Mouse (Mus musculus) kidney, embryonic 15.5 days (tissue): ENCODE measurements around the gene Klhl24. TPM values are rescaled to one million over a fixed set of nuclear protein-coding genes. Genes with fewer than 3 reads are reported as not detected.
"Not testable (repeated sequence)": the region's sequence is repeated elsewhere in the genome, so short reads cannot be mapped to it uniquely, and the experiment has no call there.

Source experiments
- ATAC-seq: fragments of 200-750 bp; cut with Nextera tagmentation; replicated peaks from 2 replicates; pipeline ENCODE4 v1.8.0; 2017; ENCODE audit warnings: moderate TSS enrichment; ENCODE audit not compliant: low FRiP score
- H3K27ac ChIP-seq: fragments of 300-500 bp; sonication (generic); 2 replicates; pipeline ENCODE4 v1.5.1; 2015; ENCODE audit warnings: mild to moderate bottlenecking, inconsistent platforms
- H3K27me3 ChIP-seq: fragments of 300-500 bp; sonication (generic); 2 replicates; pipeline ENCODE4 v1.6.1; 2015; ENCODE audit warnings: inconsistent platforms
- H3K36me3 ChIP-seq: fragments of 300-500 bp; sonication (generic); 2 replicates; pipeline ENCODE4 v1.6.1; 2015; ENCODE audit warnings: inconsistent platforms
- H3K4me1 ChIP-seq: fragments of 300-500 bp; sonication (generic); 2 replicates; pipeline ENCODE4 v1.6.1; 2015; ENCODE audit warnings: inconsistent platforms
- H3K4me2 ChIP-seq: fragments of 300-500 bp; sonication (generic); 2 replicates; pipeline ENCODE4 v1.6.1; 2015; ENCODE audit warnings: moderate library complexity, mild to moderate bottlenecking, inconsistent platforms
- H3K4me3 ChIP-seq: fragments of 300-500 bp; sonication (generic); replicated peaks from 2 replicates; pipeline ENCODE4 v1.5.1; 2015; ENCODE audit warnings: mild to moderate bottlenecking, inconsistent platforms
- H3K9ac ChIP-seq: fragments of 300-500 bp; sonication (generic); 2 replicates; pipeline ENCODE4 v1.6.1; 2015; ENCODE audit warnings: mild to moderate bottlenecking, inconsistent platforms
- H3K9me3 ChIP-seq: fragments of 300-500 bp; sonication (generic); replicated peaks from 2 replicates; pipeline ENCODE4 v1.6.1; 2016; ENCODE audit warnings: inconsistent platforms
- WGBS: fragments of 180-500 bp; shearing (Covaris S2); methylation state at CpG from one replicate; pipeline ENCODE4 v1.1.7; 2015; ENCODE audit warnings: mixed read lengths; 5-methylcytosine and 5-hydroxymethylcytosine counted together
- polyA plus RNA-seq: library from polyadenylated mRNA; unstranded; fragments of >200 nt; fragmentation: Nextera tagmentation; extraction: Ambion mirVana; gene quantifications from 2 replicates; pipeline ENCODE4 v1.2.1, GENCODE M21; 2015

Klhl24 gene
- polyA plus RNA-seq, 1 experiment from 2014 or later: 32.2 TPM

GRCm38 (mm10) chr16:20098375-20098727 is 1.0 kb downstream of the Klhl24 start:
- Histone ChIP-seq H3K27ac (peak overlapping the region; percentile 99), H3K9ac (peak overlapping the region; percentile 95; the same call in 1 of the 2 replicates), H3K27me3 (no peaks in the 10 kb centered on the region), H3K4me1 (peaks cover 9% of the 10 kb centered on the region; the same call in 1 of the 2 replicates), H3K36me3 (peaks cover 15% of the 10 kb centered on the region), H3K4me2 (peak overlapping the region; percentile 54), H3K4me3 (peak overlapping the region; percentile 99), H3K9me3 (no peaks in the 10 kb centered on the region; the same call in 1 of the 2 replicates)
- no peak for ATAC-seq
- WGBS: 7% methylated on average over 4 of the region's 4 CpGs

DNA sequence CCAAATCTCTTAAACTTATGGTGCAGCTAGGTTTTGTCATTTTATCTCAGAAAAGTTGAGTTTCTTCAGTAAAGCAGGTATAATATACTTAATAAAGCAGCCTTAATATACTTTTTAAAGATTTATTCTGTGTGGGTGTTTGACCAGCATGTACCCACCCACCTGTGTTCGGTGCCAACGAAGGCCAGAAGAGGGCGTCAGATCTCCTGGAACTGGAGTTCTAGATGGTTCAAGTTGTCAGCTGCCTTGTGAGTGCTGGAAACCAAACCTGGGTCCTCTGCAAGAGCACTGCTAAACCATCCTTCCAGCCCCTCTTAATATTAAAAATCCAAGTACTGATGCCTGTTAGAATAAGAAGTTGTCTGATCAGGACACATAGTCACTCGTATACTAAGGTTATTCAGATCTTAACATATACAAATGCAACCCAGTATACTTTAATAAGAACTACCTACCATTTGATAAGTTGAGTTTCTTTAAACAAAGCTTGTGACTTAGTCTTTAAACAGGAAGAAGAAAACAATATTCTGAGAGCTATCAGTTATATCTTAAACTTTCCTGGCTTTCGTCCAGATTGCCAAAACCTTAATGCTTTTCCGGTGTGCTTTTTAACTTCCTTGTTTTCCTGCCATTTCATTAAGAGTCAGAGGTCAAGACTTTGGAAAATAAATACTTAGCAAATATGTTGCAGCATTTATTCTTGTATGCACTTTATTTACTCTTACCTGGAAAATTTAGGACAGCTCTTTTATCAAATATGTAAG is 1.7 kb downstream of the Klhl24 start:
- ATAC-seq: no peak
- 0 out of 2 replicates have a peak overlapping the region, but pooled peaks have one; percentile 34 for H3K27ac ChIP-seq
- peaks cover 7% of the 10 kb centered on the region; the same call in 1 of the 2 replicates for H3K9me3 ChIP-seq
- H3K4me3 ChIP-seq: peak overlapping the region; percentile 99
- H3K27me3 ChIP-seq: no peaks in the 10 kb centered on the region
- peaks cover 22% of the 10 kb centered on the region for H3K36me3 ChIP-seq
- no peak overlapping the region for H3K9ac ChIP-seq
- H3K4me2 ChIP-seq: peak overlapping the region; percentile 54; the same call in 1 of the 2 replicates
- H3K4me1 ChIP-seq: peaks cover 9% of the 10 kb centered on the region; the same call in 1 of the 2 replicates
- 83% methylated on average over 6 of the region's 6 CpGs for WGBS

DNA sequence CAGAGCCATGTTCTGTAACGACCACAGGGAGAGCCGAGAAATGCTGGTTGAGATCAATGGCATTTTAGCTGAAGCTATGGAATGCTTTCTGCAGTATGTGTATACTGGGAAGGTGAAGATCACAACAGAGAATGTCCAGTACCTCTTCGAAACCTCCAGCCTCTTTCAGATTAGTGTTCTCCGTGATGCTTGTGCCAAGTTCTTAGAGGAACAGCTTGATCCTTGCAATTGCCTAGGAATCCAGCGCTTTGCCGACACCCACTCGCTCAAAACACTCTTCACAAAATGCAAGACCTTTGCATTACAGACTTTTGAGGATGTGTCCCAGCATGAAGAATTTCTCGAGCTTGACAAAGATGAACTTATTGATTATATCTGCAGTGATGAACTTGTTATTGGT is 9.7 kb downstream of the Klhl24 start:
- Histone ChIP-seq H3K9me3 (peaks cover 9% of the 10 kb centered on the region; the same call in 1 of the 2 replicates), H3K27ac (no peak overlapping the region), H3K4me1 (no peaks in the 10 kb centered on the region), H3K36me3 (peaks cover 90% of the 10 kb centered on the region), H3K27me3 (no peaks in the 10 kb centered on the region), H3K4me2 (no peak overlapping the region), H3K4me3 (no peak overlapping the region), H3K9ac (no peak overlapping the region)
- no peak for ATAC-seq
- 95% methylated on average over 8 of the region's 8 CpGs for WGBS

DNA sequence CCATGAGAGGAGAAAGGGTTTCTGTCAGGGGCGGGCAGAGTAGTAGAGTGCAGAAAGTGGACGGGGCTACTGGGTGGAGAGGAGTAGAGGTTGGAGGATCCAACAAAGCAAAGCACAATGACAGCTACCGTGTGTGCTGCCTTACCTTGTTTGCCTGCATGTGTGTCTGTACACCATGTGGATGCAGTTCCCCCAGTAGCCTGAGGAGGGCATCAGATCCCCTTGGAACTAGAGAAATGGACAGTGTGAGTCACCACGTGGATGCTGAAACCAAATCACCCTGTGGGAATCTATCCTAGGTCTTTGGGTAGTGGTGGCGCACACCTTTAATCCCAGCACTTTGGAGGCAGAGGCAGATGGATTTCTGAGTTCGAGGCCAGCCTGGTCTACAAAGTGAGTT is 11.6 kb downstream of the Klhl24 start:
- no peak for ATAC-seq
- Histone ChIP-seq H3K4me2 (no peak overlapping the region), H3K27ac (no peak overlapping the region), H3K9ac (no peak overlapping the region), H3K4me3 (no peak overlapping the region), H3K36me3 (peaks cover 87% of the 10 kb centered on the region), H3K4me1 (no peaks in the 10 kb centered on the region), H3K27me3 (no peaks in the 10 kb centered on the region), H3K9me3 (peaks cover 3% of the 10 kb centered on the region; the same call in 1 of the 2 replicates)
- 97% methylated on average over 6 of the region's 6 CpGs for WGBS

GRCm38 (mm10) chr16:20112649-20113048 is 15.3 kb downstream of the Klhl24 start:
- Histone ChIP-seq H3K4me3 (no peak overlapping the region), H3K9me3 (no peaks in the 10 kb centered on the region), H3K9ac (no peak overlapping the region), H3K27ac (no peak overlapping the region), H3K36me3 (peaks cover 81% of the 10 kb centered on the region), H3K4me2 (no peak overlapping the region), H3K27me3 (no peaks in the 10 kb centered on the region), H3K4me1 (no peaks in the 10 kb centered on the region)
- no peak for ATAC-seq
- 86% methylated on average over 2 of the region's 2 CpGs for WGBS

- H3K36me3 ChIP-seq: peaks cover 78% of the 10 kb centered on the region
Observed at GRCm38 (mm10) chr16:20116069-20116468, 18.7 kb downstream of the Klhl24 start.

DNA sequence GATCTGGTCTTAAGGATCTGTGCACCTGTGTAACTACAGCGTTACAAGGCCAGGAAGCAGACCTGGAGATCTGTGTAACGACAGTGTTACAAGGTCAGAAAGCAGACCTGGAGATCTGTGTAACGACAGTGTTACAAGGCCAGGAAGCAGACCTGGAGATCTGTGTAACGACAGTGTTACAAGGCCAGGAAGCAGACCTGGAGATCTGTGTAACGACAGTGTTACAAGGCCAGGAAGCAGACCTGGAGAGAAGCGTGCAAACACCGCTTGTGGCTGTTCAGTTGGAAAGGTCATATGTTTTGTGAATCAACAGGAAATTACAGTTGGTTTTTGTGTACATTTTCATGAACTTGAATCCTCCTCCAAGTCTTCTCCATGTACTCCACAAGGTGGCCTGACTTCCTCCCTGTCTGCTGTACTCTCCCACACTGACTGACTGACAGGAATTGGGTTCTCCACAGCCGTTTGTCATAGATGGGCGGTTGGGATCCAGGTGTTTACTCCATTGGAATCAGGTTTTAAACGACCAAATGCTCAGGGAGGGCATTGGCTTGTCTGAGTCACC is 29.1 kb downstream of the Klhl24 start:
- WGBS: 72% methylated on average over 10 of the region's 10 CpGs
- peaks cover 46% of the 10 kb centered on the region for H3K36me3 ChIP-seq
- H3K9me3 ChIP-seq, H3K4me3 ChIP-seq, H3K27me3 ChIP-seq, H3K9ac ChIP-seq, ATAC-seq, H3K27ac ChIP-seq, H3K4me2 ChIP-seq, H3K4me1 ChIP-seq: not testable (repeated sequence)

More at GRCm38 (mm10) chr16:20116069-20116468, 18.7 kb downstream of the Klhl24 start:
- H3K4me3 ChIP-seq: no peak overlapping the region
- H3K9ac ChIP-seq: no peak overlapping the region
- ATAC-seq: no peak
- WGBS: 81% methylated on average over 4 of the region's 4 CpGs
- no peak overlapping the region for H3K4me2 ChIP-seq
- no peaks in the 10 kb centered on the region for H3K9me3 ChIP-seq
- no peak overlapping the region for H3K27ac ChIP-seq
- no peaks in the 10 kb centered on the region for H3K27me3 ChIP-seq
- no peaks in the 10 kb centered on the region for H3K4me1 ChIP-seq

GRCm38 (mm10) chr16:20130397-20130796 is 33.1 kb downstream of the Klhl24 start:
- Histone ChIP-seq H3K27ac (no peak overlapping the region), H3K4me3 (no peak overlapping the region), H3K4me1 (no peaks in the 10 kb centered on the region), H3K27me3 (no peaks in the 10 kb centered on the region), H3K36me3 (peaks cover 14% of the 10 kb centered on the region), H3K9ac (no peak overlapping the region), H3K4me2 (no peak overlapping the region), H3K9me3 (no peaks in the 10 kb centered on the region)
- ATAC-seq: no peak
- 61% methylated on average over 2 of the region's 2 CpGs for WGBS

DNA sequence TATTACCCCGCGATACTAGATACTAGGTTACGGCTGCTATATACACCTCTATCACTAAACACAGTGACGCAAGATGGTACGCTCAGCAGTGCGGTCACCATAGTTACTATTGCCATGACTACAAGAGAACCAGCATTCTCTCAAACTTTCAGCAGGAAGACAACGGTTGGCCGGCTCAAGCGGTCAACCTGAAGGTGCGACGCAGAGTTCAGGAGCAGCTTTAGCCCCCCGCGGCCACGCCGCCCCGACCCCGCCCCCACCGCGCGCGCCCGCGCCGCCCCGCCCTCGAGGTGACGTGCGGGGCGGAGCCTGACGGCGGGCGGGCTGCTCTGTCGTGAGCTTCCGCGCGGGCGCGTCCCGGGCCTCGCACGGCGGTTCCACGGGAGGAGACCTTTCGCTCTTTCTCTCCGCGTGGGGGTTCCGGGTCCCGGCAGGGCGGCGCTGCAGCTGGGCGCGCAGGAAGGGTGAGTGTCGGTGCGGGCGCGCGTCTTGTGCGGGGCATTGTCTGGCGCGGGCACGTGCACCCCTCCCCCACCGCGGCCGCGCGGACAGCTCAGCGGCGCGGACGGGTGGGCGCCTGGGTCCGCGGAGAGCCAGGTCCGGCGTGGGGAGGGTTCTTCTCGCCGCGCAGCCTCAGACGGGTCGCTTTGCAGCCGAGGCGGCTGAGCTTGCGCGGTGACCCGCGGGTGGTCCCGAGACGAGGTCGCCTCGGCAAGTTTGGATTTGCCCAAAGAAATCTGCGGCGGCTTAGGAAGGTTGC is 43.6 kb downstream of the Klhl24 start, which contains the start of gene Yeats2:
Yeats2 (plus strand) TSS at position 292 of the 760 bp plus-strand sequence.
- ATAC-seq: peak; percentile 96
- Histone ChIP-seq H3K27ac (peak within 1 kb of the TSS; percentile 94), H3K4me1 (peaks cover 17% of the 10 kb centered on the region), H3K4me2 (peak within 1 kb of the TSS; percentile 68), H3K9ac (peak within 1 kb of the TSS; percentile 79), H3K27me3 (no peaks in the 10 kb centered on the region), H3K4me3 (peak within 1 kb of the TSS; percentile 79), H3K9me3 (no peaks in the 10 kb centered on the region), H3K36me3 (peaks cover 17% of the 10 kb centered on the region)
- under 1% methylated on average over 89 of the region's 92 CpGs for WGBS

- peaks cover 17% of the 10 kb centered on the region for H3K36me3 ChIP-seq
- no peak overlapping the region for H3K27ac ChIP-seq
- no peaks in the 10 kb centered on the region for H3K9me3 ChIP-seq
- peaks cover 17% of the 10 kb centered on the region for H3K4me1 ChIP-seq
- no peak overlapping the region for H3K4me2 ChIP-seq
- ATAC-seq: no peak
- H3K27me3 ChIP-seq: no peaks in the 10 kb centered on the region
- H3K9ac ChIP-seq: no peak overlapping the region
- H3K4me3 ChIP-seq: no peak overlapping the region
- WGBS: 97% methylated on average over 3 of the region's 3 CpGs
Observed at GRCm38 (mm10) chr16:20144568-20144967, 47.2 kb downstream of the Klhl24 start.

DNA sequence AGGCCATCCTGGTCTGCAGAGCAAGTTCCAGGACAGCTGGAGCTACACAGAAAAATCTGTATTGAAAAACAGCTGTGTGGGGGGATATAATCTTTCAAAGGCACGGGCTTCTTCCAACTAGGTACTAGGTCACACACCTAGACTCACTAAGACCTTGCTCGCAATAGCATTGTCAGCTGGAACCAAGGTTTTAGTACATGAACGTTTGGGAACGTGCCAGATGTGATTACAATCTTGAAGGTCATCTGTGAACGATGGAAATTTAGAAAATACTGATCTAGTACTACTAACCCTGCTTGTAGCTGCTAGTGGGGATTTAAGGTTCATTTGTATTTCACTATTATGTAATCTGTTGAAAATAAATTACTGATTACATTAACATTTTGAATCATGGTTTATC is 54.6 kb downstream of the Klhl24 start:
- no peak overlapping the region for H3K4me3 ChIP-seq
- H3K27me3 ChIP-seq: no peaks in the 10 kb centered on the region
- 0 out of 2 replicates have a peak, but pooled peaks cover 3% of the 10 kb centered on the region for H3K4me1 ChIP-seq
- H3K9me3 ChIP-seq: no peaks in the 10 kb centered on the region
- no peak overlapping the region for H3K9ac ChIP-seq
- H3K36me3 ChIP-seq: peaks cover 46% of the 10 kb centered on the region
- no peak for ATAC-seq
- no peak overlapping the region for H3K27ac ChIP-seq
- H3K4me2 ChIP-seq: no peak overlapping the region
- 67% methylated on average over 5 of the region's 5 CpGs for WGBS

DNA sequence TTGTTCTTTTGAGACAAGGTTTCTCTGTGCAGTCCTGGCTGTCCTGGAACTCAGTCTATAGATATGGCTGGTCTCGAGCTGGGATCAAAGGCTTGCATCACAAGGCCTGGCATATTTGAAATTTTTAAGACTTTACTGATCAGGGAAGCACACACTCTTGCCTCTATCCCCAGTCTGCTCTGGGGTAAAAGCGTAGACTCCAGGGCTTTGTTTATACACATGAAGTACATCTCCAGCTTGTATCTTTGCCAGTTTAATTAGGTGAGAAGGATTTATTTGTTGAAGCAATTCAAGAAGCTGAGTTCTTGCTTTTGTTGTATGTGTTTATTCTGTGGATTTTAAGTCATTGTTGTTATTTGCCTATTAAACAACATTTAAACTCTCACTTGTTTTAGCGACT is 56.4 kb downstream of the Klhl24 start:
- H3K27ac ChIP-seq: no peak overlapping the region
- WGBS: 77% methylated on average over 3 of the region's 3 CpGs
- no peak for ATAC-seq

More for the DNA sequence above, 56.4 kb downstream of the Klhl24 start:
- Histone ChIP-seq H3K9me3 (no peaks in the 10 kb centered on the region), H3K9ac (no peak overlapping the region), H3K4me1 (0 out of 2 replicates have a peak, but pooled peaks cover 3% of the 10 kb centered on the region), H3K27me3 (no peaks in the 10 kb centered on the region), H3K4me3 (no peak overlapping the region), H3K4me2 (no peak overlapping the region), H3K36me3 (peaks cover 61% of the 10 kb centered on the region)
